Mouse (Mus musculus) lung, adult 2 months (tissue): ENCODE results near the gene Stt3b.

Experiments used
- CTCF ChIP-seq: fragments of 200-500 bp; IDR thresholded peaks from 2 replicates; pipeline ENCODE4 v1.5.1; 2011; ENCODE audit warnings: mild to moderate bottlenecking, low read length, control low read depth; ENCODE audit not compliant: insufficient read depth
- POLR2A ChIP-seq: fragments of 200-500 bp; IDR thresholded peaks from 2 replicates; pipeline ENCODE4 v1.6.1; 2011; ENCODE audit warnings: low read depth, mild to moderate bottlenecking, control low read depth, low read length, borderline replicate concordance; ENCODE audit errors: extremely low read depth

DNA sequence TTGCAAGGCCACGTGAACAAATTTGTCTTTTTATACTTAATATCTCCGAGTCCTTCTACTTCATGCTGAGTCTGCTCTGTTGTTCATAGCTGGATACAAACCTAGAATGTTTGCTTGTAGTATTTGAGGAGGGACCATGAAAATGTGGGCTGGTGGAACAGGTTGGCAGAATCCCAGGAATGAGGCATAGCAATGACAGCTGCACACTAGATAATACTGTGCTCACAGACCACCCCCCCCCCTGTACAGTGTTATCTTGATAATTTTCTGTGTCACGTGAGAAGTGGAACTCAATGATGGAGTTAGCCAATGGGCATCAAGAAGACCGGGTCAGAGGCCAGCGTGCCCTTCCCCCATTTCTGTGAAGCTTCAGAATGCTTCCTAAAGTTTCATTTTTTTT is 104.0 kb downstream of the Stt3b start:
- TF ChIP-seq POLR2A (no peak), CTCF (no peak)
